Mouse (Mus musculus) lung, postnatal 0 days (tissue): Measurements from ENCODE around the gene Cgref1. TPM values are rescaled to one million over a fixed set of nuclear protein-coding genes. Genes with fewer than 3 reads are reported as not detected.

Experiments used
- ATAC-seq: fragments of 200-750 bp; cut with Nextera tagmentation; 2 replicates; pipeline ENCODE4 v1.8.0; 2017; ENCODE audit warnings: moderate library complexity
- DNase-seq: peaks from one replicate; pipeline ENCODE4 v3.0.0-alpha.2; 2016; ENCODE audit warnings: low spot score
- H3K27ac ChIP-seq: fragments of 300-500 bp; sonication (generic); 2 replicates; pipeline ENCODE4 v1.5.1; 2014; ENCODE audit warnings: antibody characterized with exemption, mild to moderate bottlenecking, low read length, mixed read lengths
- H3K27me3 ChIP-seq: fragments of 300-500 bp; sonication (generic); replicated peaks from 2 replicates; pipeline ENCODE4 v1.6.1; 2014; ENCODE audit warnings: low read length, mixed read lengths; ENCODE audit not compliant: insufficient read depth
- H3K36me3 ChIP-seq: fragments of 300-500 bp; sonication (generic); 2 replicates; pipeline ENCODE4 v1.6.1; 2014; ENCODE audit warnings: low read length, mixed read lengths; ENCODE audit not compliant: insufficient read depth
- H3K4me1 ChIP-seq: fragments of 300-500 bp; sonication (generic); 2 replicates; pipeline ENCODE4 v1.6.1; 2014; ENCODE audit warnings: antibody characterized with exemption, low read depth, low read length, mixed read lengths; ENCODE audit not compliant: insufficient read depth
- H3K4me2 ChIP-seq: fragments of 300-500 bp; sonication (generic); replicated peaks from 2 replicates; pipeline ENCODE4 v1.6.1; 2014; ENCODE audit warnings: low read depth, mild to moderate bottlenecking, low read length, moderate library complexity, mixed read lengths
- H3K4me3 ChIP-seq: fragments of 300-500 bp; sonication (generic); 2 replicates; pipeline ENCODE4 v1.5.1; 2014; ENCODE audit warnings: low read depth, low read length
- H3K9ac ChIP-seq: fragments of 300-500 bp; sonication (generic); replicated peaks from 2 replicates; pipeline ENCODE4 v1.6.1; 2014; ENCODE audit warnings: low read depth, mild to moderate bottlenecking
- H3K9me3 ChIP-seq: fragments of 300-500 bp; sonication (generic); 2 replicates; pipeline ENCODE4 v1.6.1; 2016; ENCODE audit warnings: low read length, mixed read lengths
- CTCF ChIP-seq: IDR thresholded peaks from 2 replicates; pipeline ENCODE4 v1.5.1; 2016; ENCODE audit warnings: antibody characterized with exemption, mild to moderate bottlenecking
- EP300 ChIP-seq: IDR thresholded peaks from 2 replicates; pipeline ENCODE4 v1.6.1; 2016; ENCODE audit warnings: antibody characterized with exemption, mild to moderate bottlenecking, control low read depth
- WGBS: fragments of 180-500 bp; shearing (Covaris S2); extraction: QIAGEN DNeasy Blood & Tissue Kit; methylation state at CpG from one replicate; pipeline ENCODE4 v1.1.7; 2014; 5-methylcytosine and 5-hydroxymethylcytosine counted together
- polyA plus RNA-seq: library from polyadenylated mRNA; unstranded; fragments of >200 nt; fragmentation: Nextera tagmentation; extraction: Ambion mirVana; gene quantifications from 2 replicates; pipeline ENCODE4 v1.2.1, GENCODE M21; 2015

Cgref1 gene
- polyA plus RNA-seq, 1 experiment from 2014 or later, result 2.3 TPM

- ATAC-seq (no peak), DNase-seq (no peak)
- Histone ChIP-seq H3K9ac (no peak overlapping the region), H3K27me3 (no peaks in the 10 kb centered on the region), H3K9me3 (no peaks in the 10 kb centered on the region), H3K36me3 (peaks cover 12% of the 10 kb centered on the region; the same call in 1 of the 2 replicates), H3K4me3 (no peak overlapping the region), H3K27ac (0 out of 2 replicates have a peak overlapping the region, but pooled peaks have one; percentile 77), H3K4me1 (peaks cover 18% of the 10 kb centered on the region), H3K4me2 (no peak overlapping the region)
- WGBS, result 94% methylated on average over 11 of the region's 11 CpGs
- TF ChIP-seq CTCF (no peak), EP300 (no peak)
These were observed 28.0 kb downstream of the Cgref1 start for GRCm38 (mm10) chr5:30917348-30917747.

GRCm38 (mm10) chr5:30916841-30917240 is 28.6 kb downstream of the Cgref1 start:
- DNase-seq, result no peak
- no peak for TF ChIP-seq CTCF
- no peak for TF ChIP-seq EP300
- 90% methylated on average over 9 of the region's 9 CpGs for WGBS
- peaks cover 12% of the 10 kb centered on the region; the same call in 1 of the 2 replicates for H3K36me3 ChIP-seq
- no peaks in the 10 kb centered on the region for H3K9me3 ChIP-seq
- no peak overlapping the region for H3K4me2 ChIP-seq
- H3K4me1 ChIP-seq, result peaks cover 13% of the 10 kb centered on the region
- ATAC-seq, result no peak
- H3K27me3 ChIP-seq, result no peaks in the 10 kb centered on the region
- no peak overlapping the region for H3K9ac ChIP-seq
- peak overlapping the region; percentile 77 for H3K27ac ChIP-seq
- no peak overlapping the region for H3K4me3 ChIP-seq

GRCm38 (mm10) chr5:30915974-30916433 is 29.4 kb downstream of the Cgref1 start:
- DNase-seq (peak; percentile 99), ATAC-seq (peak; percentile 88)
- H3K36me3 ChIP-seq, result peaks cover 12% of the 10 kb centered on the region; the same call in 1 of the 2 replicates
- TF ChIP-seq CTCF (peak; percentile 87), EP300 (peak; percentile 93)
- H3K4me3 ChIP-seq, result peak overlapping the region; percentile 43; the same call in 1 of the 2 replicates
- peak overlapping the region; percentile 82 for H3K27ac ChIP-seq
- H3K9ac ChIP-seq, result no peak overlapping the region
- H3K4me1 ChIP-seq, result peaks cover 12% of the 10 kb centered on the region; the same call in 1 of the 2 replicates
- H3K9me3 ChIP-seq, result no peaks in the 10 kb centered on the region
- peak overlapping the region; percentile 54 for H3K4me2 ChIP-seq
- 2% methylated on average over 7 of the region's 7 CpGs for WGBS
- no peaks in the 10 kb centered on the region for H3K27me3 ChIP-seq

- ATAC-seq (no peak), DNase-seq (peak; percentile 19)
- H3K27me3 ChIP-seq, result no peaks in the 10 kb centered on the region
- 31% methylated on average over 9 of the region's 9 CpGs for WGBS
- no peaks in the 10 kb centered on the region for H3K9me3 ChIP-seq
- H3K36me3 ChIP-seq, result peaks cover 12% of the 10 kb centered on the region; the same call in 1 of the 2 replicates
- peak overlapping the region; percentile 82 for H3K27ac ChIP-seq
- peaks cover 12% of the 10 kb centered on the region; the same call in 1 of the 2 replicates for H3K4me1 ChIP-seq
- TF ChIP-seq EP300 (no peak), CTCF (no peak)
- H3K9ac ChIP-seq, result peak overlapping the region; percentile 29; the same call in 1 of the 2 replicates
- H3K4me2 ChIP-seq, result peak overlapping the region; percentile 54
- peak overlapping the region; percentile 43 for H3K4me3 ChIP-seq
These were observed 29.9 kb downstream of the Cgref1 start for GRCm38 (mm10) chr5:30915456-30915855.

GRCm38 (mm10) chr5:30914849-30915248 is 30.5 kb downstream of the Cgref1 start:
- peaks cover 12% of the 10 kb centered on the region; the same call in 1 of the 2 replicates for H3K4me1 ChIP-seq
- ATAC-seq, result no peak
- 41% methylated on average over 6 of the region's 6 CpGs for WGBS

GRCm38 (mm10) chr5:30914101-30914635 is 31.2 kb downstream of the Cgref1 start:
- Histone ChIP-seq H3K27me3 (no peaks in the 10 kb centered on the region), H3K27ac (peak overlapping the region; percentile 82), H3K9me3 (no peaks in the 10 kb centered on the region), H3K9ac (peak overlapping the region; percentile 29), H3K4me3 (peak overlapping the region; percentile 43), H3K4me2 (peak overlapping the region; percentile 54), H3K36me3 (peaks cover 8% of the 10 kb centered on the region; the same call in 1 of the 2 replicates), H3K4me1 (peaks cover 12% of the 10 kb centered on the region; the same call in 1 of the 2 replicates)
- DNase-seq (no peak), ATAC-seq (no peak)
- no peak for TF ChIP-seq EP300
- no peak for TF ChIP-seq CTCF
- 20% methylated on average over 7 of the region's 7 CpGs for WGBS

More at GRCm38 (mm10) chr5:30914849-30915248, 30.5 kb downstream of the Cgref1 start:
- peak; percentile 24 for DNase-seq
- Histone ChIP-seq H3K9me3 (no peaks in the 10 kb centered on the region), H3K27me3 (no peaks in the 10 kb centered on the region), H3K36me3 (peaks cover 11% of the 10 kb centered on the region; the same call in 1 of the 2 replicates), H3K9ac (peak overlapping the region; percentile 29; the same call in 1 of the 2 replicates), H3K4me3 (peak overlapping the region; percentile 43), H3K4me2 (peak overlapping the region; percentile 54), H3K27ac (peak overlapping the region; percentile 82)
- TF ChIP-seq CTCF (no peak), EP300 (no peak)
